Comparison of ENCODE assay signal across 8 mouse cellular contexts in genomic region chr2:92400682-92401081, GRCm38 (mm10). TPM values are rescaled to one million over a fixed set of nuclear protein-coding genes. Genes with fewer than 3 reads are reported as not detected.
DNase-seq lines count a peak whose midpoint lies in the region; ATAC-seq and TF ChIP-seq lines count a peak whose summit lies in the region.
"Had no signal": no experiment of that assay in that cellular context is flagged by ENCODE, and none has a peak within 500 bp of the region (broad histone marks: within the 10 kb centered on the region; RNA-seq: fewer than 3 reads in every experiment).

No protein-coding gene starts in this region.

- no peak for DNase-seq in lung, embryonic 14.5 days
- DNase-seq in lung, postnatal 4 days: no peak
- no peak for DNase-seq in adrenal gland, adult 18-20 months (ENCODE audit: low spot score in 2 of 2)
- no peak for DNase-seq in kidney, adult 18-20 months
- DNase-seq: thymus, postnatal 14 days had no signal

- 3% methylated on average over 21 of the region's 22 CpGs for WGBS in lung, embryonic 14.5 days
- 2% methylated on average over 21 of the region's 22 CpGs for WGBS in embryonic facial prominence, embryonic 15.5 days
- WGBS in intestine, embryonic 16.5 days: 5% methylated on average over 22 of the region's 22 CpGs
- WGBS in neural tube, embryonic 15.5 days: under 1% methylated on average over 22 of the region's 22 CpGs

- peaks cover 6% of the 10 kb centered on the region; the same call in 1 of the 2 replicates for H3K27me3 ChIP-seq in lung, embryonic 14.5 days (ENCODE audit: insufficient read depth, low read length)
- peaks cover 7% of the 10 kb centered on the region; the same call in 1 of the 2 replicates for H3K27me3 ChIP-seq in embryonic facial prominence, embryonic 15.5 days
- peaks cover 6% of the 10 kb centered on the region; the same call in 1 of the 2 replicates for H3K27me3 ChIP-seq in intestine, embryonic 16.5 days (replicated peaks; ENCODE audit: control insufficient read depth, insufficient read depth, low read length)
- H3K27me3 ChIP-seq in neural tube, embryonic 15.5 days (replicated peaks): no peaks in the 10 kb centered on the region

- no peak for TF ChIP-seq CTCF in lung, embryonic 14.5 days (IDR thresholded peaks at IDR 0.05; ENCODE audit: low read depth)

- H3K9ac ChIP-seq in lung, embryonic 14.5 days: peak overlapping the region; percentile 62
- H3K9ac ChIP-seq in embryonic facial prominence, embryonic 15.5 days: peak overlapping the region; percentile 53
- peak overlapping the region; percentile 71 for H3K9ac ChIP-seq in intestine, embryonic 16.5 days (ENCODE audit: low read depth, low read length)
- peak overlapping the region; percentile 92 for H3K9ac ChIP-seq in neural tube, embryonic 15.5 days (replicated peaks)

- peak overlapping the region; percentile 57 for H3K4me3 ChIP-seq in lung, embryonic 14.5 days (ENCODE audit: low read depth, low read length)
- H3K4me3 ChIP-seq in embryonic facial prominence, embryonic 15.5 days (replicated peaks): peak overlapping the region; percentile 61
- H3K4me3 ChIP-seq in intestine, embryonic 16.5 days (ENCODE audit: low read length): peak overlapping the region; percentile 60
- H3K4me3 ChIP-seq in neural tube, embryonic 15.5 days (replicated peaks): peak overlapping the region; percentile 73

- no peak overlapping the region for H3K27ac ChIP-seq in lung, embryonic 14.5 days (ENCODE audit: low read depth)
- no peak overlapping the region for H3K27ac ChIP-seq in embryonic facial prominence, embryonic 15.5 days (replicated peaks)
- H3K27ac ChIP-seq in intestine, embryonic 16.5 days (ENCODE audit: low read length): no peak overlapping the region
- H3K27ac ChIP-seq in neural tube, embryonic 15.5 days (replicated peaks): peak overlapping the region; percentile 87

- peak overlapping the region; percentile 92 for H3K4me2 ChIP-seq in lung, embryonic 14.5 days
- peak overlapping the region; percentile 90 for H3K4me2 ChIP-seq in embryonic facial prominence, embryonic 15.5 days (replicated peaks)
- peak overlapping the region; percentile 94 for H3K4me2 ChIP-seq in intestine, embryonic 16.5 days (ENCODE audit: low read depth, low read length)
- peak overlapping the region; percentile 75 for H3K4me2 ChIP-seq in neural tube, embryonic 15.5 days

- H3K9me3 ChIP-seq in lung, embryonic 14.5 days (ENCODE audit: low read depth, low read length): no peaks in the 10 kb centered on the region
- H3K9me3 ChIP-seq in embryonic facial prominence, embryonic 15.5 days (replicated peaks): no peaks in the 10 kb centered on the region
- H3K9me3 ChIP-seq in intestine, embryonic 16.5 days (ENCODE audit: control insufficient read depth, low read length): no peaks in the 10 kb centered on the region
- no peaks in the 10 kb centered on the region for H3K9me3 ChIP-seq in neural tube, embryonic 15.5 days (replicated peaks)

- ATAC-seq in lung, embryonic 14.5 days (ENCODE audit: insufficient read depth): no peak; the same call in 1 of the 2 replicates
- no peak for ATAC-seq in embryonic facial prominence, embryonic 15.5 days (ENCODE audit: insufficient number of reproducible peaks, low FRiP score, low TSS enrichment, low read depth)
- ATAC-seq in intestine, embryonic 16.5 days: peak; percentile 33; the same call in 1 of the 2 replicates
- ATAC-seq in neural tube, embryonic 15.5 days (ENCODE audit: low FRiP score): peak; percentile 29; the same call in 1 of the 2 replicates

- H3K36me3 ChIP-seq in lung, embryonic 14.5 days (ENCODE audit: insufficient read depth): peaks cover 13% of the 10 kb centered on the region
- peaks cover 21% of the 10 kb centered on the region for H3K36me3 ChIP-seq in embryonic facial prominence, embryonic 15.5 days
- H3K36me3 ChIP-seq in intestine, embryonic 16.5 days (ENCODE audit: control insufficient read depth, insufficient read depth, low read length): peaks cover 3% of the 10 kb centered on the region; the same call in 1 of the 2 replicates
- peaks cover 18% of the 10 kb centered on the region for H3K36me3 ChIP-seq in neural tube, embryonic 15.5 days

- H3K4me1 ChIP-seq in lung, embryonic 14.5 days (ENCODE audit: insufficient read depth): 0 out of 2 replicates have a peak, but pooled peaks cover 2% of the 10 kb centered on the region
- peaks cover 10% of the 10 kb centered on the region for H3K4me1 ChIP-seq in embryonic facial prominence, embryonic 15.5 days
- peaks cover 9% of the 10 kb centered on the region; the same call in 1 of the 2 replicates for H3K4me1 ChIP-seq in intestine, embryonic 16.5 days (ENCODE audit: control insufficient read depth, insufficient read depth, low read length)
- peaks cover 46% of the 10 kb centered on the region for H3K4me1 ChIP-seq in neural tube, embryonic 15.5 days

RNA-seq across cellular contexts. Expression of gene Mapk8ip1, which starts 0.4 kb away (rescaled TPM):
- polyA plus RNA-seq in lung, embryonic 14.5 days (2014; fragmentation: Nextera tagmentation; extraction: Ambion mirVana): 6.2 TPM in 2 replicates
- 34.0 and 34.6 TPM in 2 replicates for polyA plus RNA-seq in embryonic facial prominence, embryonic 15.5 days (2015; fragmentation: Nextera tagmentation; extraction: Ambion mirVana)
- polyA plus RNA-seq in intestine, embryonic 16.5 days (2015; fragmentation: Nextera tagmentation; extraction: Ambion mirVana): 10.6 and 11.2 TPM in 2 replicates
- polyA plus RNA-seq in neural tube, embryonic 15.5 days (2015; fragmentation: Nextera tagmentation; extraction: Ambion mirVana): 134 and 169 TPM in 2 replicates
- total RNA-seq in adrenal gland, adult 18-20 months (2021): 10 to 100 TPM; 29.6 to 32.3 TPM

RNA-seq across cellular contexts. Expression of gene 1700029I15Rik, which starts 18.3 kb away (rescaled TPM):
- 1.1 and 1.2 TPM in 2 replicates for polyA plus RNA-seq in lung, embryonic 14.5 days (2014; fragmentation: Nextera tagmentation; extraction: Ambion mirVana)
- polyA plus RNA-seq in embryonic facial prominence, embryonic 15.5 days (2015; fragmentation: Nextera tagmentation; extraction: Ambion mirVana): 3.4 and 6.3 TPM in 2 replicates
- 5.0 and 5.6 TPM in 2 replicates for polyA plus RNA-seq in intestine, embryonic 16.5 days (2015; fragmentation: Nextera tagmentation; extraction: Ambion mirVana)
- 7.1 and 8.0 TPM in 2 replicates for polyA plus RNA-seq in neural tube, embryonic 15.5 days (2015; fragmentation: Nextera tagmentation; extraction: Ambion mirVana)
- total RNA-seq in adrenal gland, adult 18-20 months (2021): 10 to 100 TPM in 1 of 2 experiments, 1 to 10 TPM in 1; 6.6 to 15.3 TPM

RNA-seq across cellular contexts. Expression of gene Large2, which starts 26.0 kb away (rescaled TPM):
- polyA plus RNA-seq in lung, embryonic 14.5 days (2014; fragmentation: Nextera tagmentation; extraction: Ambion mirVana): 15.3 and 16.6 TPM in 2 replicates
- 22.5 and 23.6 TPM in 2 replicates for polyA plus RNA-seq in embryonic facial prominence, embryonic 15.5 days (2015; fragmentation: Nextera tagmentation; extraction: Ambion mirVana)
- 11.8 and 12.3 TPM in 2 replicates for polyA plus RNA-seq in intestine, embryonic 16.5 days (2015; fragmentation: Nextera tagmentation; extraction: Ambion mirVana)
- polyA plus RNA-seq in neural tube, embryonic 15.5 days (2015; fragmentation: Nextera tagmentation; extraction: Ambion mirVana): 0.95 and 2.5 TPM in 2 replicates
- total RNA-seq in adrenal gland, adult 18-20 months (2021): 1 to 10 TPM in 1 of 2 experiments, not detected in 1; 2.7 TPM

RNA-seq across cellular contexts. Expression of gene Pex16, which starts 26.2 kb away (rescaled TPM):
- 16.6 and 19.8 TPM in 2 replicates for polyA plus RNA-seq in lung, embryonic 14.5 days (2014; fragmentation: Nextera tagmentation; extraction: Ambion mirVana)
- polyA plus RNA-seq in embryonic facial prominence, embryonic 15.5 days (2015; fragmentation: Nextera tagmentation; extraction: Ambion mirVana): 27.8 and 28.8 TPM in 2 replicates
- polyA plus RNA-seq in intestine, embryonic 16.5 days (2015; fragmentation: Nextera tagmentation; extraction: Ambion mirVana): 66.2 and 70.8 TPM in 2 replicates
- polyA plus RNA-seq in neural tube, embryonic 15.5 days (2015; fragmentation: Nextera tagmentation; extraction: Ambion mirVana): 39.1 and 39.7 TPM in 2 replicates
- total RNA-seq in adrenal gland, adult 18-20 months (2021): 100 to 1,000 TPM in 1 of 2 experiments, 10 to 100 TPM in 1; 90.6 to 183 TPM

RNA-seq across cellular contexts. Expression of gene Cry2, which starts 33.2 kb away (rescaled TPM):
- polyA plus RNA-seq in lung, embryonic 14.5 days (2014; fragmentation: Nextera tagmentation; extraction: Ambion mirVana): 19.9 and 22.0 TPM in 2 replicates
- 30.6 and 33.9 TPM in 2 replicates for polyA plus RNA-seq in embryonic facial prominence, embryonic 15.5 days (2015; fragmentation: Nextera tagmentation; extraction: Ambion mirVana)
- polyA plus RNA-seq in intestine, embryonic 16.5 days (2015; fragmentation: Nextera tagmentation; extraction: Ambion mirVana): 14.5 and 15.3 TPM in 2 replicates
- polyA plus RNA-seq in neural tube, embryonic 15.5 days (2015; fragmentation: Nextera tagmentation; extraction: Ambion mirVana): 43.0 and 46.0 TPM in 2 replicates
- 10 to 100 TPM; 20.6 to 46.2 TPM for total RNA-seq in adrenal gland, adult 18-20 months (2021)

Comparison
In these comparisons a context has a peak if more than half of its experiments do, and no peak if none do; other contexts are left out.
1. ATAC-seq: peak in intestine, embryonic 16.5 days (single experiment) and neural tube, embryonic 15.5 days (single experiment); none in lung, embryonic 14.5 days (single experiment) and embryonic facial prominence, embryonic 15.5 days (single experiment).
2. Peak in every context shown above with its lines, with median percentiles within 50 percentile points of each other: H3K4me2 ChIP-seq, H3K4me3 ChIP-seq and H3K9ac ChIP-seq.